Mouse (Mus musculus) brain, embryonic 14.5 days (tissue): Measurements from ENCODE around the gene 4933428G20Rik. TPM values are rescaled to one million over a fixed set of nuclear protein-coding genes. Genes with fewer than 3 reads are reported as not detected.

Experiments
- DNase-seq: peaks from one replicate; pipeline ENCODE4 v3.0.0-alpha.2; 2011; ENCODE audit warnings: low read depth
- CTCF ChIP-seq: fragments of 200-500 bp; IDR thresholded peaks from 2 replicates; pipeline ENCODE4 v1.5.1; 2012; ENCODE audit warnings: inconsistent platforms, mild to moderate bottlenecking, moderate library complexity, borderline replicate concordance; ENCODE audit not compliant: insufficient read depth, insufficient read length; ENCODE audit errors: extremely low read depth
- POLR2A ChIP-seq: fragments of 200-500 bp; IDR thresholded peaks from 2 replicates; pipeline ENCODE4 v1.6.1; 2012; ENCODE audit warnings: mild to moderate bottlenecking, inconsistent platforms, borderline replicate concordance; ENCODE audit not compliant: poor library complexity, insufficient read depth, insufficient read length, severe bottlenecking; ENCODE audit errors: extremely low read depth
- polyA plus RNA-seq: library from polyadenylated mRNA; depleted of rRNA; stranded (reverse); fragments of >200 nt; gene quantifications from 2 replicates; pipeline ENCODE4 v1.2.3, GENCODE M21; 2012; rRNA removed

4933428G20Rik gene
- polyA plus RNA-seq, 1 experiment, result 0.12 TPM

DNA sequence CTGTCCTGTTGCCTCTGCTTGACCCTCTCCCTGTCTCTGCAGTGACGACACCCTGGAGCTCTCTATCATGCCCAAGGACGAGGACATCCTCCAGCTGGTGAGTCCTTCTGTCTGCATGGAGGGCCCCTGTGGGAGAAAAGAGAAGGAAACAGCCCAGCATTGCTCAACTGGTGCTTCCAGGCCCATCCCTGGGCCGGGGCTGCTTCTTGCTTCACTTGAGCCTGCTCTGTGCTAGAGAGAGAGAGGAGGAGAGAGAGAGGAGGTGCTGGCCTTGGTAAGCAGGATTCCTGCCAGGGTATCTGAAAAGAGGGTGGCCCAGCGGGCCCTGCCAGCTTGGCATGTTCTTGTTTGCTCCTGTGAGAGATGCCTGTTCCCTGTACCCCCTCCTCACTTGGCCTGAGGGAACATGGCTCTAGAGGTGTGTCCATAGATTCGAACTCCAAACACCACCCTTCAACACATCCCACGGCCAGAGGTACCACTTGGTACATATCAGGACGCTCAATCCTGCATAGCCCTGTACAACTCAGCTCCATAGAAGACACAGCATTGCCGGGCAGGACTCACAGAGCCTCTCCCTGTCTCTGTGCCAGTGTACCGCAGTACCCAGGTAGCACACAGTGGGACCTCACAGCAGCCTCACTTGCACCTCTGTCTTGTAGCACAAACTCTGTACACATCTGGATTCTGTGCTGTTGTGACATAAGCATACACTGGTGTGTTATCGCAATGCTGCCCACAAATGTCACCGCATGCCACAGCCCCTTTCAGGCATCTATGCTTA, 51.3 kb downstream of the 4933428G20Rik start:
- TF ChIP-seq CTCF (no peak), POLR2A (no peak)
- DNase-seq, result no peak

DNA sequence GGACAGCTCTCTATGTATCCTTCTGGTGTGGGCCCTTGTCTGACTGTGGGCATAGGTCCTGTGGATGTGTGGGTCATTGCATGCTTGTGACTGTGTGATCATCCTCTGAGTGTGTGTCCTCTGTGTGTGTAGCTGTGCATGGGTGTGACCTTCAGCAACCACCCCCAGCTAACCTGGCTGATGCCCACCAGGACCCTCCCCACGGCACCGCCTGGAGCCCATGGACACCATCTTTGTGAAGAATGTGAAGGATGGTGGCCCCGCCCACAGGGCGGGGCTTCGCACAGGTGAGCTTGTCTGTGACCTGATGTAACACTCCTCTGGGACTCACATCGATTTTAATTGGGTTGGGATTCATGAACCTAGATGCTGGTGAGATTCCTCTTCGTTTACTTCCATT, 52.2 kb downstream of the 4933428G20Rik start:
- TF ChIP-seq CTCF (no peak), POLR2A (no peak)
- DNase-seq, result no peak

DNA sequence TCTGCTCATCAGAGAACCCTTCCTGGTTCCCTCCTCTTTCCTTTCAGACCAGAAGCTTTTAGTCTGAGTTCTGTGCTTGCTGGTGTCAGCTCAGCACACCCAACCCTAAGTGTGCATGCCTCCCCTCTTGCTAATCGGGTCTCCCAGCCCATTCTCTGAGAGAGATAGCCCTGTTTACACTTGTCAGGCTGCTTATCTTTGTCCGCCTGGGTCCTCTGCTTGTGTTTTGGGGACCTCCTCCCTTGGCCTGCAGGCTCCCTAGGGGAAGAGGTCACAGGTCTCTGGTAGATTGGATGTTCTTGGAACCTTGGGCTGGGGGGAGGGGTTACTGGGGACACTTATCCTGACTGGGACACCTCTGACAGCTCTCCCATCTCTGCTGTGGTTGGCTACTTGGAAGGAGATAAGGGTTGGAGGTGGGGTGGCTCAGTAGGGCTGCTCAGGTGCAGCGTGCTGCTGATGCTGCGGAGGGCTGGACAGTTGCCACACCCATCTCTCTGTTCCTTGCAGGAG, 54.1 kb downstream of the 4933428G20Rik start:
- DNase-seq, result no peak
- no peak for TF ChIP-seq POLR2A
- TF ChIP-seq CTCF, result no peak

DNA sequence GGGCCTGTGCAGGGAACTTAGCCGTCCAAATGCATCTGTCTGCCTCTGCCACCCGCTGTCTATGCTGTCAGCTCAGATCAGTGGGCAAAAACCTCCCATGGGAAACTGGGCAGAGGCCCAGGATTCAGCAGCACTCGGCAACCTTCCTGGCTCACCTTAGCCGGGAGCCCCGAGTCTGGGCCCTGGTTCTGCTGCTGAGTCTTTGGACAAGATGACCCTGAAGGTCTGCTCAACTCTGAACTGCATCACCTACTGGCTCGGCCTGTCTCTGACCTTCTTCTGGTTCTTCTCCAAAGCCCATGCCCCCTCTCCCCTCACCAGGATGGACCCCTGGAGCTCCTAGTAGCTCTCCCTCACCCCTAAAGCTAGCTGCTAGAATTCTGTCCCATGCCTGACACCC, 54.5 kb downstream of the 4933428G20Rik start:
- no peak for DNase-seq
- TF ChIP-seq CTCF (no peak), POLR2A (no peak)

DNA sequence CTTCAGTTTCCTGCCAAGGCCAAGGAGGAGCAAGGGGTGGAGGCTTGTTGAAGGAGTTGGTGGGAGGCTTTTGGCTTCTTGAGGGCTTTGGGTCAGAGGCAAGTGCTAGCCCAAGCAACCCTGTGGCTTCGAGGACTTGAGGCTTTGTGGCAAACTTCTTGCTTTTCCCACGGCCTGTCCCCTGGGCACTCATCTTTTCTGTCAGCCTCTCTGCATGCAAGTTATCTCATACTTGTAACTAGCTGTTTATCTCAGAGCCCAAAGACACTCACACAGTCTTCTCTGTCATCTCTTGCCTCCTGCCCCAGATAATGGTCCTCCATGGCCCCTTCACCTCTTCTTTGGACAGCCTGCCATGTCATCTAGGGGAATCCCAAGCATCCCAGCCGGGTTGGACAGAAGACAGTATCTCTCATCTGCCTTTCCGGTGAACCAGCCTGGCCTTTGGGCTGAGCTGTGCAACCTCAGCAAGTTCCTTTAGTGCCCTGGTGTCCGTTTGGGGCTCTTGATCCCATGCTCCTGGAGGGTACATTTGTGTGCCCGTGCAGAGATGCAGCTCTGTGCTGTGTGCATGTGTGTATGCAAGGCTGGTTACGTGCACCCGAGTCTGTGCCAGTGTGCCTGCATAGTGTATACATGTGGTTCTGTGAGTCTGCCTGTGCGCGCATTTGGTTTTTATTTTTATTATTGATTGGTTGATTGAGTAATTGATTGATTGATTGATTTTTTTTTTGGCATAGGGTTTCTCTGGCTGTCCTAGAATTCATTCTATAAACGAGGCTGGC, 57.1 kb downstream of the 4933428G20Rik start:
- no peak for DNase-seq

DNA sequence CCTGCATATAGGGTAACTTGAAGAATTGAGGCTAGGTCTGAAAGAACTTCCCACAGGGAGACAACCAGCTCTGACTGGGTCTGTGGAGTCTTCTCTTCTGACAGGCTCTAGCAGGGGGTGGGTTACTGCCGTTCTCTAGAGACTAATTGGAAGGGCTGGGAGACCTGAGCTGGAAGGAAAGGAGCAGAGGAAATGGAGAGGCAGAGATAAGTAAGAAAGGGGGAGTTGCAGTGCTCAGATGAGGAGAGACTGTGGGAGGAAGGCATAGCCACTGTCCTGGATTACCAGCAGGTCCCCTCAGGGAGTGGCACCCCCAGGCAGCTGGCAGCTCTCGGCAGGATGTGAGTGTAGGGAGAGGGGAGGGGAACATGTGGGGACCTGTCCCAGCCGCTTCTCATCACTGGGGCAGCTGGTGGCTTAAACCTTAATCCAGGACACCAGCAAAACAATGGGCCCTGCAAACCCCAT, 58.4 kb downstream of the 4933428G20Rik start:
- TF ChIP-seq POLR2A (no peak), CTCF (no peak)
- no peak for DNase-seq

More for the DNA sequence above, 57.1 kb downstream of the 4933428G20Rik start:
- TF ChIP-seq POLR2A (no peak), CTCF (no peak)

DNA sequence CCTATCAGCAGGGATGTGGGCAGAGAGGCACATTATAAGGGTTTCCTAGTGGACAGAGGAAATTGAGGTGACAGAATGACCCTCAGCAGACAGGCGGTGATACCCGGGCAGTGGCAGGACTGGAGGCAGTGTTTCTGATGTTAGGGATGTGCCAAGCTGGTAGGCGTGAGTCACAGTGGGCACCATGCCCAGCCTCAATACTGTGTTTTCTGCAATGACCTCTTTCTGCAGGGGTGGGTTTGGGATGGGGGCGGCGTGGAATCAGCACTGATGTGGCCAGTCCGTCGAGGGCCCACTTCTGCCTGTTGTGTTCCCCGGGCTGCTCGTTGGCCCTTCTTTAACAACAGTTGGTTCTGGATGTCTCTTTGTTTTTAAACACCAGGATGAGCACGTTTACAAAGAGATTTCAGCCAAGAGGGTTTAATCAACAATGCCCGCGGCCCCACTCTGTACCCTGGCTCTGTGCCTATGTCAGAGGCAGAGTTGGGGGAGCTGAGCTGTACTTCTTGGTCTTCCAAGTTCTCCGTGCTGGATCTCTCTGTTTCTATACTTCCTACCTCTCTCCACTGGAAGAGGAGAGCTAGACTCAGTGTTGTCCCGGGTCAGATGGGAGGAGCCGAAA, 59.0 kb downstream of the 4933428G20Rik start:
- TF ChIP-seq CTCF, result no peak
- no peak for TF ChIP-seq POLR2A
- DNase-seq, result peak; percentile 77

Other genes with a start within 250 kb of the 4933428G20Rik start
- 96.2 and 124 TPM in 2 replicates for gene Npepps, start 219.7 kb downstream of the 4933428G20Rik start, polyA plus RNA-seq
- gene Mrpl45, start 184.6 kb downstream of the 4933428G20Rik start, polyA plus RNA-seq, result 25.4 and 26.1 TPM in 2 replicates
- gene Gpr179, start 148.3 kb downstream of the 4933428G20Rik start, polyA plus RNA-seq, result 0.26 and 0.41 TPM in 2 replicates
- 31.2 and 37.1 TPM in 2 replicates for gene Socs7, start 137.8 kb downstream of the 4933428G20Rik start, polyA plus RNA-seq
- 25.3 and 35.8 TPM in 2 replicates for gene Arhgap23, start 84.8 kb downstream of the 4933428G20Rik start, polyA plus RNA-seq
- 45.1 and 70.2 TPM in 2 replicates for gene Srcin1, start 75.8 kb upstream of the 4933428G20Rik start, polyA plus RNA-seq
- 7.0 and 9.9 TPM in 2 replicates for gene Epop, start 129.4 kb upstream of the 4933428G20Rik start, polyA plus RNA-seq
- gene Mllt6, start 163.1 kb upstream of the 4933428G20Rik start, polyA plus RNA-seq, result 40.8 and 49.6 TPM in 2 replicates
- 13.1 and 13.5 TPM in 2 replicates for gene Cisd3, start 185.5 kb upstream of the 4933428G20Rik start, polyA plus RNA-seq
- gene Pcgf2, start 200.2 kb upstream of the 4933428G20Rik start, polyA plus RNA-seq, result 175 and 188 TPM in 2 replicates
- gene Psmb3, start 203.1 kb upstream of the 4933428G20Rik start, polyA plus RNA-seq, result 356 and 525 TPM in 2 replicates
- gene Pip4k2b, start 244.4 kb upstream of the 4933428G20Rik start, polyA plus RNA-seq, result 68.5 and 92.5 TPM in 2 replicates